Mouse (Mus musculus) liver, embryonic 15.5 days (tissue): Measurements from ENCODE around the gene Stk24. TPM values are rescaled to one million over a fixed set of nuclear protein-coding genes. Genes with fewer than 3 reads are reported as not detected.
A peak's percentile ranks its signal among the peaks of the same experiment; 100 is the strongest.

Experiments
- ATAC-seq: fragments of 200-750 bp; cut with Nextera tagmentation; 2 replicates; pipeline ENCODE4 v1.8.0; 2017; ENCODE audit warnings: moderate number of reproducible peaks, mild to moderate bottlenecking, moderate library complexity; ENCODE audit not compliant: insufficient read depth
- H3K27ac ChIP-seq: fragments of 300-500 bp; sonication (generic); replicated peaks from 2 replicates; pipeline ENCODE4 v1.5.1; 2015; ENCODE audit warnings: mild to moderate bottlenecking, inconsistent platforms
- H3K27me3 ChIP-seq: fragments of 300-500 bp; sonication (generic); 2 replicates; pipeline ENCODE4 v1.6.1; 2015; ENCODE audit warnings: mild to moderate bottlenecking, inconsistent platforms
- H3K36me3 ChIP-seq: fragments of 300-500 bp; sonication (generic); replicated peaks from 2 replicates; pipeline ENCODE4 v1.6.1; 2015; ENCODE audit warnings: moderate library complexity, mild to moderate bottlenecking, inconsistent platforms
- H3K4me1 ChIP-seq: fragments of 300-500 bp; sonication (generic); replicated peaks from 2 replicates; pipeline ENCODE4 v1.6.1; 2015; ENCODE audit warnings: inconsistent platforms
- H3K4me2 ChIP-seq: fragments of 300-500 bp; sonication (generic); 2 replicates; pipeline ENCODE4 v1.6.1; 2015; ENCODE audit warnings: moderate library complexity, mild to moderate bottlenecking, inconsistent platforms
- H3K4me3 ChIP-seq: fragments of 300-500 bp; sonication (generic); replicated peaks from 2 replicates; pipeline ENCODE4 v1.5.1; 2015; ENCODE audit warnings: mild to moderate bottlenecking, inconsistent platforms
- H3K9ac ChIP-seq: fragments of 300-500 bp; sonication (generic); 2 replicates; pipeline ENCODE4 v1.6.1; 2015; ENCODE audit warnings: moderate library complexity, mild to moderate bottlenecking, inconsistent platforms
- H3K9me3 ChIP-seq: fragments of 300-500 bp; sonication (generic); replicated peaks from 2 replicates; pipeline ENCODE4 v1.6.1; 2016; ENCODE audit warnings: inconsistent platforms
- WGBS: fragments of 180-500 bp; shearing (Covaris S2); methylation state at CpG from one replicate; pipeline ENCODE4 v1.1.7; 2015; ENCODE audit warnings: mixed read lengths; ENCODE audit not compliant: insufficient replicate concordance; 5-methylcytosine and 5-hydroxymethylcytosine counted together
- polyA plus RNA-seq: library from polyadenylated mRNA; unstranded; fragments of >200 nt; fragmentation: Nextera tagmentation; extraction: Ambion mirVana; gene quantifications from 2 replicates; pipeline ENCODE4 v1.2.1, GENCODE M21; 2015

The Stk24 gene
- polyA plus RNA-seq, 1 experiment from 2014 or later, result 29.3 TPM

- no peak for ATAC-seq
- peaks cover 89% of the 10 kb centered on the region for H3K4me1 ChIP-seq
- no peaks in the 10 kb centered on the region for H3K36me3 ChIP-seq
- no peaks in the 10 kb centered on the region for H3K27me3 ChIP-seq
- no peaks in the 10 kb centered on the region for H3K9me3 ChIP-seq
- peak overlapping the region; percentile 20 for H3K27ac ChIP-seq
- 0 out of 2 replicates have a peak overlapping the region, but pooled peaks have one; percentile 18 for H3K9ac ChIP-seq
- H3K4me3 ChIP-seq, result no peak overlapping the region
- H3K4me2 ChIP-seq, result peak overlapping the region; percentile 34; the same call in 1 of the 2 replicates
- WGBS, result 80% methylated on average over 4 of the region's 4 CpGs
Measured at GRCm38 (mm10) chr14:121351737-121352136, 28.1 kb downstream of the Stk24 start.

GRCm38 (mm10) chr14:121350011-121350410 is 29.8 kb downstream of the Stk24 start:
- Histone ChIP-seq H3K9ac (no peak overlapping the region), H3K4me3 (no peak overlapping the region), H3K36me3 (no peaks in the 10 kb centered on the region), H3K27ac (no peak overlapping the region), H3K4me1 (peaks cover 89% of the 10 kb centered on the region), H3K9me3 (no peaks in the 10 kb centered on the region), H3K27me3 (no peaks in the 10 kb centered on the region), H3K4me2 (no peak overlapping the region)
- 89% methylated on average over 8 of the region's 8 CpGs for WGBS
- ATAC-seq, result no peak

- H3K9ac ChIP-seq, result no peak overlapping the region
- H3K36me3 ChIP-seq, result no peaks in the 10 kb centered on the region
- no peaks in the 10 kb centered on the region for H3K9me3 ChIP-seq
- no peak for ATAC-seq
- H3K4me2 ChIP-seq, result no peak overlapping the region
- H3K27me3 ChIP-seq, result no peaks in the 10 kb centered on the region
- H3K27ac ChIP-seq, result no peak overlapping the region
- no peak overlapping the region for H3K4me3 ChIP-seq
- H3K4me1 ChIP-seq, result peaks cover 88% of the 10 kb centered on the region
- 73% methylated on average over 5 of the region's 5 CpGs for WGBS
Measured at GRCm38 (mm10) chr14:121349291-121349690, 30.5 kb downstream of the Stk24 start.

DNA sequence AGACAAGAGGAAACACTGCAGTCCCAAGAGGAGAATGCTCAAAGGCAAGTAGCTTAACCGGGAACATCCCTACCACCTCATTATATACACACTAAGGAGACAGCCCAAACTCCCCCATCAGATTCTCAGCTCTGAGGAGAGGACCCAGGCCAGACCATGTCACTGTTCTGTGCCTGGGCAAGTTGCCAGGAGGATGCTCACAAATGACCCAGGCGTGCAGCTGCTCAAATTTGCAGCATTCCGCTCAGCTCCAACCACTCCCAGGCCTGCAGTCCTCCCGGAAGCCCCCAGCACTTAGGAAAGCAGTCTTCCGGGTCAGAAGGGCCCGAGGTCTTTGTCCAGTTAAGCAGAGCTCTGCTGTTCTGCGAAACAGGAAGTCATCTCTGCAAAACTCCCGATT is 31.6 kb downstream of the Stk24 start:
- Histone ChIP-seq H3K9me3 (no peaks in the 10 kb centered on the region), H3K27me3 (no peaks in the 10 kb centered on the region), H3K4me2 (no peak overlapping the region), H3K4me1 (peaks cover 85% of the 10 kb centered on the region), H3K36me3 (no peaks in the 10 kb centered on the region), H3K9ac (no peak overlapping the region), H3K27ac (no peak overlapping the region), H3K4me3 (no peak overlapping the region)
- 53% methylated on average over 8 of the region's 8 CpGs for WGBS
- no peak for ATAC-seq

GRCm38 (mm10) chr14:121347134-121347533 is 32.7 kb downstream of the Stk24 start:
- no peak for ATAC-seq
- Histone ChIP-seq H3K4me1 (peaks cover 77% of the 10 kb centered on the region), H3K4me3 (no peak overlapping the region), H3K36me3 (no peaks in the 10 kb centered on the region), H3K4me2 (no peak overlapping the region), H3K9ac (no peak overlapping the region), H3K27me3 (no peaks in the 10 kb centered on the region), H3K27ac (no peak overlapping the region), H3K9me3 (no peaks in the 10 kb centered on the region)
- WGBS, result 77% methylated on average over 10 of the region's 10 CpGs

- Histone ChIP-seq H3K36me3 (no peaks in the 10 kb centered on the region), H3K27ac (0 out of 2 replicates have a peak overlapping the region, but pooled peaks have one; percentile 6), H3K4me1 (peaks cover 72% of the 10 kb centered on the region), H3K9me3 (no peaks in the 10 kb centered on the region), H3K9ac (no peak overlapping the region), H3K27me3 (no peaks in the 10 kb centered on the region), H3K4me2 (no peak overlapping the region), H3K4me3 (no peak overlapping the region)
- 58% methylated on average over 4 of the region's 4 CpGs for WGBS
- no peak for ATAC-seq
Measured at GRCm38 (mm10) chr14:121346654-121347053, 33.2 kb downstream of the Stk24 start.

- 0 out of 2 replicates have a peak overlapping the region, but pooled peaks have one; percentile 19 for H3K4me2 ChIP-seq
- no peak overlapping the region for H3K9ac ChIP-seq
- ATAC-seq, result peak; percentile 51
- H3K4me1 ChIP-seq, result peaks cover 71% of the 10 kb centered on the region
- H3K9me3 ChIP-seq, result no peaks in the 10 kb centered on the region
- peak overlapping the region; percentile 6; the same call in 1 of the 2 replicates for H3K27ac ChIP-seq
- H3K27me3 ChIP-seq, result no peaks in the 10 kb centered on the region
- H3K4me3 ChIP-seq, result no peak overlapping the region
- 60% methylated on average over 4 of the region's 4 CpGs for WGBS
- no peaks in the 10 kb centered on the region for H3K36me3 ChIP-seq
Measured at GRCm38 (mm10) chr14:121346053-121346452, 33.8 kb downstream of the Stk24 start.

DNA sequence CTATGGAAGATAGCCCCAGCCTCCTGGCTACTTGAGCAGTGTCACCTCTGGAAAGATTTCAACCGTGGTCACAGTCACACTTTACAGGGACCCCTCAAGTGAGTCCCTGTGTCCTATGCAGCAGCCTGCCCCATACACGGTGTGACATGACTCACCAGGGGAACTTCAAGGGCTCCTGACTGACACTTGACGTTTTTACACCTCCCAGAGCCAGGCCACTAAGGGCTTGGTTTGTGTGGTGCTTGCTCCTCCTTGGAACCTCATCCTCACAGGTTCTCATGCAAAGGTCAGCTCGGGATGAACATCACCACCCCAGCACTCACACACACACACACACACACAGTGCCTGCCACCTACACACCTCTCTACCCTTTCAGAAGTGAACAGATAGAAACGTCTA is 34.9 kb downstream of the Stk24 start:
- Histone ChIP-seq H3K27me3 (no peaks in the 10 kb centered on the region), H3K9ac (no peak overlapping the region), H3K4me2 (no peak overlapping the region), H3K4me1 (peaks cover 80% of the 10 kb centered on the region), H3K36me3 (no peaks in the 10 kb centered on the region), H3K4me3 (no peak overlapping the region), H3K27ac (no peak overlapping the region), H3K9me3 (no peaks in the 10 kb centered on the region)
- no peak for ATAC-seq
- 60% methylated on average over 5 of the region's 5 CpGs for WGBS

DNA sequence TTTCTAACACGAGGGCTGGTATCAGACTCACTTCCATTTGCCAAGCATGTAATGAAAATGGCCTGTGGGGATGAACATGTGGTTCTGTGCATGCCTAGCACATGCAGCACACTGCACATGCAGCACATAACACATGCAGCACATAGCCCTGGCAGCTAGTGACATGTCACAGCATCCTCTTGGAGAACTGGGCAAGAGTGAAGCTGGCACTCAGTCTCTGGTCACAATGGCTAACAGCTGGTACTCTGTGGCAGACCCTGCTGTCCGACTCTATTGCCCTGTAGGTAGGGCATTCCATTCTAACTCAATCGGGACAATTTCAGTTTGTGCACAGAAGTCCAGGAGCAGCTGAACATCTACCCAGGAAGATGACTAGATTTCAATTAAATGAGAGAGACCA is 36.9 kb downstream of the Stk24 start:
- Histone ChIP-seq H3K4me3 (no peak overlapping the region), H3K27ac (no peak overlapping the region), H3K9ac (no peak overlapping the region), H3K4me1 (peaks cover 64% of the 10 kb centered on the region), H3K4me2 (no peak overlapping the region), H3K36me3 (0 out of 2 replicates have a peak, but pooled peaks cover 6% of the 10 kb centered on the region), H3K27me3 (no peaks in the 10 kb centered on the region), H3K9me3 (no peaks in the 10 kb centered on the region)
- WGBS, result 75% methylated on average over 3 of the region's 3 CpGs
- no peak for ATAC-seq

DNA sequence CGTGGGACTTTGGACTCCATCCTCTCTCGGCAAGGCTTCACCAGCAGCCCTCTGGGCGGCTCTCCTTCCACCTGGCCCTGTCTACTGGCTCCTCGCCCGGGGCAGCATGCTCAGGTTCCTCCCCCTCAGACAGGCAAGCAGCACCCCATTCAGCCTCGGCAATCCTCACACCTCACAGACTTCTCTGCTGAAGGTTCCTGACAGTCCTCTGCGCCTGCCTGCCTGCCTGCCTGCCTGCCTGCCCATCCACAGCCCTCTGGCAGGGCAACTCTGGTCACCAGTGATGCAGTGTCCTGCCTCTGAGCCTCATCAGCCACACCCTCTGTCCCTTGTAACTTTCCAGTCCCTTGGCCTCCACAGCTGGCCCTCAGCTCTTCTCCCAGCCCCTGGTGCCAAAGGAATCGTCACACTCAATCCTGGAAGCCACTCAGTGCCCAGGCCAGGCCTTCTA is 39.8 kb downstream of the Stk24 start:
- no peaks in the 10 kb centered on the region for H3K9me3 ChIP-seq
- peaks cover 35% of the 10 kb centered on the region for H3K36me3 ChIP-seq
- no peak overlapping the region for H3K9ac ChIP-seq
- no peak for ATAC-seq
- peaks cover 35% of the 10 kb centered on the region for H3K4me1 ChIP-seq
- no peaks in the 10 kb centered on the region for H3K27me3 ChIP-seq
- no peak overlapping the region for H3K27ac ChIP-seq
- no peak overlapping the region for H3K4me2 ChIP-seq
- no peak overlapping the region for H3K4me3 ChIP-seq
- WGBS, result 81% methylated on average over 8 of the region's 8 CpGs

DNA sequence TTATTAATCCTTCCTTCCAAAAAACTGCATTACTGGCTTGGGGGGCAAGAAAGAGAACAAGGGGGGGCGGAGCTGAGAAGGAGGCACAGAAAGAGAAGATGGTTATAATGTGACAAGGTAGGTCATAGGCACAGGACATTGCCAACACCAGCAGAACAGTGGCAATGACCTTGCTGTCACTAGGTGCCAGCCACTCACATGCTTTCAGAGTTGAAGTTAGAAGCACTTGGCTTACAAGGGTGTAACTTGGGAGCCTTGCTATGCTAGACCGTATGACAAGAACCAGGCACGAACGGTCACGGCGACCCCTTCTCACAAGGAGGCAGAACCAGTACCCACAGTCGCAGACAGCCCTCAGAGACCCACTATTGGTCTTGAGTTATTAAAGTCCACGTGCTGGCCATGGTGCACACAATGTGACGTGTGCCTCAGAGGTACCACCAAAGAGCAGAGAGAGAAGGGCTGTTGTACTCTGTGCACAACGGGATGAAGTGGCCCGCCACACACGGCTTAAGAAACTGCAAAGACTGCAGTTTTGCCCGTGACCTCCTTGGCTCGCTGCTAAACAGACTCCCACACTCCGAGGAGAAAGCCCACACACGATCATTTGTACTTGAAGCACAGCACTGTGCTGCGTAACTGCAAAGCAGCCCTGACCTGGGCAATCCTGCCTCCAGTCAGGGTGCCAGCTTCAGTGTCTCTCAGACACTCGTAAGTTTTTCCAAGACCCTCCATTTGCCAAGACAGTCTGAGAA is 40.8 kb downstream of the Stk24 start:
- Histone ChIP-seq H3K27me3 (no peaks in the 10 kb centered on the region), H3K4me3 (no peak overlapping the region), H3K9me3 (no peaks in the 10 kb centered on the region), H3K36me3 (peaks cover 44% of the 10 kb centered on the region), H3K27ac (no peak overlapping the region), H3K4me1 (peaks cover 28% of the 10 kb centered on the region), H3K4me2 (no peak overlapping the region), H3K9ac (no peak overlapping the region)
- WGBS, result 88% methylated on average over 18 of the region's 18 CpGs
- ATAC-seq, result no peak

- ATAC-seq, result no peak
- H3K9ac ChIP-seq, result no peak overlapping the region
- no peaks in the 10 kb centered on the region for H3K9me3 ChIP-seq
- H3K4me1 ChIP-seq, result peaks cover 41% of the 10 kb centered on the region
- H3K4me2 ChIP-seq, result no peak overlapping the region
- no peak overlapping the region for H3K4me3 ChIP-seq
- 63% methylated on average over 3 of the region's 3 CpGs for WGBS
- no peak overlapping the region for H3K27ac ChIP-seq
- H3K27me3 ChIP-seq, result no peaks in the 10 kb centered on the region
- peaks cover 20% of the 10 kb centered on the region for H3K36me3 ChIP-seq
Measured at GRCm38 (mm10) chr14:121330090-121330408, 49.8 kb downstream of the Stk24 start.
